ENCODE assay signal across 16 mouse cellular contexts in genomic region chr5:103839265-103839626, GRCm38 (mm10).
DNase-seq lines count a peak whose midpoint lies in the region; ATAC-seq and TF ChIP-seq lines count a peak whose summit lies in the region.
"Had no signal": no experiment of that assay in that cellular context is flagged by ENCODE, and none has a peak within 500 bp of the region (broad histone marks: within the 10 kb centered on the region; RNA-seq: fewer than 3 reads in every experiment).

No protein-coding gene starts in this region.

- H3K4me3 ChIP-seq in heart, embryonic 11.5 days (ENCODE audit: low read depth, low read length): no peak overlapping the region
- no peak overlapping the region for H3K4me3 ChIP-seq in intestine, embryonic 14.5 days (ENCODE audit: low read depth, low read length)
- no peak overlapping the region for H3K4me3 ChIP-seq in intestine, embryonic 15.5 days (replicated peaks)
- H3K4me3 ChIP-seq in intestine, postnatal 0 days (ENCODE audit: low read depth, low read length): no peak overlapping the region
- H3K4me3 ChIP-seq: embryonic facial prominence, embryonic 12.5 days; forebrain, embryonic 15.5 days; hindbrain, embryonic 12.5 days; kidney, embryonic 15.5 days; liver, embryonic 12.5 days; midbrain, embryonic 13.5 days had no signal

- H3K9me3 ChIP-seq in heart, embryonic 11.5 days (replicated peaks; ENCODE audit: control insufficient read depth, low read length): no peaks in the 10 kb centered on the region
- H3K9me3 ChIP-seq in intestine, embryonic 14.5 days (ENCODE audit: control insufficient read depth, low read length): no peaks in the 10 kb centered on the region
- no peaks in the 10 kb centered on the region for H3K9me3 ChIP-seq in intestine, embryonic 15.5 days
- no peaks in the 10 kb centered on the region for H3K9me3 ChIP-seq in intestine, postnatal 0 days (ENCODE audit: control insufficient read depth)
- H3K9me3 ChIP-seq: embryonic facial prominence, embryonic 12.5 days; forebrain, embryonic 15.5 days; hindbrain, embryonic 12.5 days; kidney, embryonic 15.5 days; liver, embryonic 12.5 days; midbrain, embryonic 13.5 days had no signal

- H3K9ac ChIP-seq in heart, embryonic 11.5 days (ENCODE audit: low read depth, low read length): no peak overlapping the region
- no peak overlapping the region for H3K9ac ChIP-seq in intestine, embryonic 14.5 days (ENCODE audit: low read length)
- H3K9ac ChIP-seq in intestine, embryonic 15.5 days: no peak overlapping the region
- no peak overlapping the region for H3K9ac ChIP-seq in intestine, postnatal 0 days (ENCODE audit: low read depth, low read length)
- H3K9ac ChIP-seq: embryonic facial prominence, embryonic 12.5 days; forebrain, embryonic 15.5 days; hindbrain, embryonic 12.5 days; kidney, embryonic 15.5 days; liver, embryonic 12.5 days; midbrain, embryonic 13.5 days had no signal

- intact Hi-C loops in heart, postnatal 36 days (cut with DNase I): no loop called here

- no peak for TF ChIP-seq CTCF in intestine, postnatal 0 days (IDR thresholded peaks at IDR 0.05; ENCODE audit: low read depth)

- H3K4me2 ChIP-seq in heart, embryonic 11.5 days: no peak overlapping the region
- H3K4me2 ChIP-seq in intestine, embryonic 14.5 days (ENCODE audit: low read length): no peak overlapping the region
- no peak overlapping the region for H3K4me2 ChIP-seq in intestine, embryonic 15.5 days (replicated peaks)
- H3K4me2 ChIP-seq in intestine, postnatal 0 days (replicated peaks; ENCODE audit: low read depth): no peak overlapping the region
- H3K4me2 ChIP-seq: embryonic facial prominence, embryonic 12.5 days; forebrain, embryonic 15.5 days; hindbrain, embryonic 12.5 days; kidney, embryonic 15.5 days; liver, embryonic 12.5 days; midbrain, embryonic 13.5 days had no signal

- no peak for DNase-seq in heart, postnatal 36 days
- DNase-seq in intestine, embryonic 14.5 days (ENCODE audit: low spot score): no peak
- DNase-seq in adipocyte (ENCODE audit: low spot score): peak; percentile 17
- no peak for DNase-seq in adrenal gland, adult 8-10 months
- DNase-seq: B cell, adult 2 months; cerebellum, adult 8-10 months; right cerebral cortex, postnatal 25 days had no signal

- ATAC-seq in heart, embryonic 11.5 days (replicated peaks; ENCODE audit: insufficient number of reproducible peaks, low FRiP score, low TSS enrichment): 0 out of 2 replicates have a peak, but pooled peaks have one; percentile 18
- ATAC-seq in intestine, embryonic 14.5 days (replicated peaks; ENCODE audit: low FRiP score, low TSS enrichment, low read depth): 0 out of 2 replicates have a peak, but pooled peaks have one; percentile 32
- ATAC-seq in intestine, embryonic 15.5 days: no peak
- peak; percentile 23; the same call in 1 of the 2 replicates for ATAC-seq in intestine, postnatal 0 days
- ATAC-seq: forebrain, embryonic 15.5 days; liver, embryonic 12.5 days; midbrain, embryonic 13.5 days had no signal

- H3K27me3 ChIP-seq in heart, embryonic 11.5 days (ENCODE audit: control insufficient read depth, insufficient read depth, low read length): no peaks in the 10 kb centered on the region; the same call in 1 of the 2 replicates
- H3K27me3 ChIP-seq in intestine, embryonic 14.5 days (replicated peaks; ENCODE audit: control insufficient read depth, insufficient read depth, low read length): no peaks in the 10 kb centered on the region
- no peaks in the 10 kb centered on the region for H3K27me3 ChIP-seq in intestine, embryonic 15.5 days (replicated peaks)
- no peaks in the 10 kb centered on the region for H3K27me3 ChIP-seq in intestine, postnatal 0 days (replicated peaks; ENCODE audit: control insufficient read depth, insufficient read depth, low read length)
- H3K27me3 ChIP-seq: forebrain, embryonic 15.5 days; hindbrain, embryonic 12.5 days; kidney, embryonic 15.5 days; liver, embryonic 12.5 days; midbrain, embryonic 13.5 days had no signal

- peaks cover 2% of the 10 kb centered on the region; the same call in 1 of the 2 replicates for H3K36me3 ChIP-seq in heart, embryonic 11.5 days (ENCODE audit: control insufficient read depth, insufficient read depth, low read length)
- peaks cover 10% of the 10 kb centered on the region; the same call in 1 of the 2 replicates for H3K36me3 ChIP-seq in intestine, embryonic 14.5 days (ENCODE audit: control insufficient read depth, insufficient read depth, low read length)
- H3K36me3 ChIP-seq in intestine, embryonic 15.5 days: 0 out of 2 replicates have a peak, but pooled peaks cover 2% of the 10 kb centered on the region
- H3K36me3 ChIP-seq in intestine, postnatal 0 days (ENCODE audit: control insufficient read depth, insufficient read depth): peaks cover 51% of the 10 kb centered on the region
- H3K36me3 ChIP-seq: forebrain, embryonic 15.5 days had no signal

- no peak overlapping the region for H3K27ac ChIP-seq in heart, embryonic 11.5 days (ENCODE audit: low read depth, low read length)
- no peak overlapping the region for H3K27ac ChIP-seq in intestine, embryonic 14.5 days (ENCODE audit: low read depth)
- no peak overlapping the region for H3K27ac ChIP-seq in intestine, embryonic 15.5 days
- H3K27ac ChIP-seq in intestine, postnatal 0 days (ENCODE audit: low read depth, low read length): peak overlapping the region; percentile 41; the same call in 1 of the 2 replicates
- H3K27ac ChIP-seq: embryonic facial prominence, embryonic 12.5 days; forebrain, embryonic 15.5 days; hindbrain, embryonic 12.5 days; kidney, embryonic 15.5 days; liver, embryonic 12.5 days; midbrain, embryonic 13.5 days had no signal

- WGBS in heart, embryonic 11.5 days (ENCODE audit: insufficient replicate concordance): 70% methylated on average over 3 of the region's 3 CpGs
- 66% methylated on average over 3 of the region's 3 CpGs for WGBS in intestine, embryonic 14.5 days
- 63% methylated on average over 3 of the region's 3 CpGs for WGBS in intestine, embryonic 15.5 days
- WGBS in intestine, postnatal 0 days: 68% methylated on average over 3 of the region's 3 CpGs

- H3K4me1 ChIP-seq in heart, embryonic 11.5 days (ENCODE audit: control insufficient read depth, insufficient read depth, low read length): peaks cover 21% of the 10 kb centered on the region
- 0 out of 2 replicates have a peak, but pooled peaks cover 5% of the 10 kb centered on the region for H3K4me1 ChIP-seq in intestine, embryonic 14.5 days (replicated peaks; ENCODE audit: control insufficient read depth, insufficient read depth, low read length)
- H3K4me1 ChIP-seq in intestine, embryonic 15.5 days (replicated peaks): no peaks in the 10 kb centered on the region
- no peaks in the 10 kb centered on the region for H3K4me1 ChIP-seq in intestine, postnatal 0 days (replicated peaks; ENCODE audit: control insufficient read depth, insufficient read depth, low read length)
